Mouse (Mus musculus) NIH3T3 (cell line): ENCODE data around the gene Becn1.

Experiments
- DNase-seq: peaks from one replicate; pipeline ENCODE4 v3.0.0-alpha.2; 2012; ENCODE audit warnings: low read depth

The Becn1 gene

GRCm38 (mm10) chr11:101269577-101270116 is 32.4 kb downstream of the Becn1 start:
- no peak for DNase-seq

DNA sequence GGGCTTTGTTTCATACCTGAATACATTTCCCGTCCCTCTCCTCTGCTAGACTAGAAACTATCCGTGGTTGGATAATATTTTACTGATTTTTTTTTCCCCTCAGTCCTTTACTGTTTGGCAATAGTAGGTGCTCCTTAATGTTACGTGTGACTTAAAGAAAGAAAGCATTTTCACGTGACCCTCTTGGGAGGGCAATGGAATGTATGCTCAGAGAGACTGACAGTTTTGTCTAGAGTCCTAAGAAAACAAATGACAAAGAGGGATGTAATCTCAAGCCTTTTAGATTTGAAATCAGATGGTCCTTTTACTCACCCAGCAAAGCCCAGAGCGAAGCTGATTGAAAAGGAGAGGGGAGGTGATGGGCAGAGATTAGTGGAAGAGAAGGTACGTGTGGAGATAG is 36.2 kb downstream of the Becn1 start:
- DNase-seq = peak; percentile 56

DNA sequence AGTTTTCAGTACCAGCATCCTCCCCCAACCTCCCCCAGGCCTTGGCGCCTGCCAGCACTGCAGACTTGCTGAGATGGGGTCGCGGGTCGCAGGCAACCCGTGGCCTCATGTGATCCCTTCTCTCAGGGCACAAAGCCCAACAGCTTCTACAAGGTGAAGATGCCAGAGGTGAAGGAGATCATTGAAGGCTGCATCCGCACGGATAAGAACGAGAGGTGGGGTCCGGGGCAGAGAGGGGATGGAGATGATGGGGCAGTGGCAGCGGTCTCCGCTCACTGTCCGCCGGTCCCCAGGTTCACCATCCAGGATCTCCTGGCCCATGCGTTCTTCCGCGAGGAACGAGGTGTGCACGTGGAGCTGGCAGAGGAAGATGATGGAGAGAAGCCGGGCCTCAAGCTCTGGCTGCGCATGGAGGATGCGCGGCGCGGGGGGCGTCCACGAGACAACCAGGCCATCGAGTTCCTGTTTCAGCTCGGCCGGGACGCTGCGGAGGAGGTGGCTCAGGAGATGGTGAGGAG is 37.1 kb downstream of the Becn1 start:
- no peak for DNase-seq

GRCm38 (mm10) chr11:101263989-101264280 is 38.2 kb downstream of the Becn1 start:
- no peak for DNase-seq

GRCm38 (mm10) chr11:101263138-101263988 is 38.7 kb downstream of the Becn1 start:
- DNase-seq = no peak

DNA sequence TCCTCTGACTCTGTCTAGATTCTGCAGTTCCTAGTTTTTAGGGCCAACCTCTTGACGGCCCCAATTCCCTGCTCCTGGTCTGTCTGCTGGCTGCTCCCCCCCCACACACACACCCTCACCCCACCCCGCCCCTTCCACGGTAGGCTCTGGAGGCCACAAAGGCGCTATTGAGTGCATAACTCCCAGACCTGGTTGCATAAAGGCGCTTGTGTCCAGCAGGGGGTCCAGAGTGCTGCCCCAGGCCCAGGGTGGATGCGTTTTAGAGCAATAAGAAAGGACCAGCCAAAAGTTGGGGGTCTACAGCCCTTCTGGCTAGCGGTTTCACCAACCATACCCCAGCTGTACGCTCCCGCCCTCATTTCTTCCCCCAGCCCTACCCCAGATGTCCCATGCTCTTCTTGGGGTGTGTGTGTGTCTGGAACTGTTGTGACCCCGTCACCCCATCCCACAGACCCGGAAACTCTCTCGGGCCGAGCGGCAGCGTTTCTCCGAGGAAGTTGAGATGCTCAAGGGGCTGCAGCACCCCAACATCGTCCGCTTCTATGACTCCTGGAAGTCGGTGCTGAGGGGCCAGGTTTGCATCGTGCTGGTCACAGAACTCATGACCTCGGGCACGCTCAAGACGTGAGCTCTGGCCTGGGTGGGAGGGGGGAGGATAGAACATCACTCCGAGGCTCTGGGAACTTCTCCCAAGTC is 39.7 kb downstream of the Becn1 start:
- DNase-seq = no peak

DNA sequence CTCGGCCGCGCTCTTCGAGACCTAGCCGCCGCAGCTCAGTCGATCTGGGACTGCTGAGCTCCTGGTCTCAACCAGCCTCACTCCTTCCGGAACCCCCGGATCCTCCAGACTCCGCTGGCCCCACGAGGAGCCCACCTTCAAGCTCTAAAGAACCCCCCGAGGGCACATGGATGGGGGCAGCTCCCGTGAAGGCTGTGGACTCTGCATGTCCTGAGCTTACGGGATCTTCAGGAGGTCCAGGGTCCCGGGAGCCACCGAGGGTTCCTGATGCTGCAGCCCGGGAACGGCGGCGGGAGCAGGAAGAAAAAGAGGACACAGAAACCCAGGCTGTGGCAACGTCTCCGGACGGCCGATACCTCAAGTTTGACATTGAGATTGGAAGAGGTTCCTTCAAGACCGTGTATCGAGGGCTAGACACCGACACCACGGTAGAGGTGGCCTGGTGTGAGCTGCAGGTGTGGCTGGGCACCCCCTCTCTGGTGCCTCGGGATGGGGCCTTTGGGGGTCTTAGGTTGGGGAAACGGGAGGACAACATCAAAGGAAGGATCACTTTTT is 41.2 kb downstream of the Becn1 start:
- DNase-seq = no peak

- DNase-seq = peak; percentile 84
Measured at GRCm38 (mm10) chr11:101259948-101260825, 41.9 kb downstream of the Becn1 start, which contains the start of gene Wnk4. Wnk4 (plus strand) TSS chr11:101260567.

DNA sequence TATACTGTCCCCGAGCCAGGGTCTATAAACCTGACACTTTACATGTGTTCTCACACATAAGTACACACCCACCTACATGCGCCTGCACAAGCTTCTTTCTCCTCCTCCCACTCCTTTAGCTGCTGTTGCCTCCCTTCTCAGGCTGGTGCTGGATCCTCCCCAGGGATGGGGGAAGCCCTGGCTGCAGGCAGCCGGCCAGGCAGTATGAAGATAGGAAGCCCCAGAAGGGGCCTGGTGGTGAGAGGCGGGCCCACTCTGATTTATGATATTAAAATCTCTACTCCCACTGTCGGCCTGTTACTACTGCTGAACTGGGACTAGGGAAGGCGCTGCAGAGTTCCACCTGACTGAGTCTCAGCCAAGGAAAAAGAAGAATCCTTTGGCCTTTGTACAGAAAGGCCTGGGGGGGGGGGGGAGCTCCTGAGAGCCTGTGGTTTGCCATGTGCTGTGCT is 42.8 kb downstream of the Becn1 start:
- DNase-seq = peak; percentile 93

- peak; percentile 45 for DNase-seq
Measured at GRCm38 (mm10) chr11:101255826-101256775, 46.0 kb downstream of the Becn1 start.

DNA sequence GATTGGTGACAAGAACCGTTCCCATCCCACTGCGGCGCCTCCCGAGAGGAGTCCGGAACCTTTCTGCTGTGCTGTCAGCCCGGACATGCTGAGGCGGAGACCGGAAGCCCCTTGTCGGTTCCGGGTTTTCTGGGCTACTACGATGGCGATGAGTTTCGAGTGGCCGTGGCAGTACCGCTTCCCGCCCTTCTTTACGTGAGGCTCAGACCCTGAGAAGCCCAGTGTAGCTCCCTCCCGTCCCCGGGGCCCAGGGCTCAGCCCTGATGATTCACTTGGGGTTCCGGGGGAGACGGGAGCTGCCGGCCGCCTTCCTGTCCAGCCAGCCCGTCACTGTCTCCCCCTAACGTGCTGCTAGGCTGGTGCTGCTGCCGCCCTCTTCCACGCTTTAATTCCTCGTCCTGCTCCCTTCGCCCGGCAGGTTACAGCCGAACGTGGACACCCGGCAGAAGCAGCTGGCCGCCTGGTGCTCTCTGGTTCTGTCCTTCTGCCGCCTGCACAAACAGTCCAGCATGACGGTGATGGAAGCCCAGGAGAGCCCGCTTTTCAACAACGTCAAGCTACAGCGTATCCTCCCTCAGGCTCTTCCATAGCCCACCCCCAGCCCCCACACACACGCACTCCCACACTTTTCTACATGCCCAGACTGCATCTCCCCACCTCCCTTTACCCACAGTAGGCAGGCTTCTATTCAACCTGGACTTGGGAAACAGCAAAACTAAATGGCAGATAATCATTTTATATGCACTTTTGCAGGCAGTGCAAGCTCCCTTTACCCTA is 48.3 kb downstream of the Becn1 start, which contains the start of gene Vps25:
Gene Vps25 (plus strand): TSS at position 95 of the 777 bp plus-strand sequence.
- peak; percentile 90 for DNase-seq

DNA sequence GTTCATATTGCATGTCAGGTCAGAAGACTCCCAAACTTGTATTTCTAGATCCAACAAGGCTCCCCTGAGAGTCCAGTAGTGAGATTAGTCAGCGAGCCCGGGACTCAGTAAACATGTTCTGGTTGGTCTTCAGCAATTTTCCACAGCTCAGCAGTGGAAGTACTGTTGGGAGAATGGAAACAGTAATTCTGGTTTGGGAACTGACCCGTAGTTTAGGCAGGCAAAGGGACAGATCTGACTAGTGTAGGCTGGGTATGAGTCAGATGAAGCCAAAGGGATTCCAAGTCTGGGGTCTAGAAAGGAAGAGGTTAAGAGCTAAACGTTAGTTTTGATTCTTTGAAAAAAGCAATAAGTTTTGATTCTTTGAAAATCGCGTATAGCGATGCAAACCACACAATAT is 49.1 kb downstream of the Becn1 start:
- peak; percentile 76 for DNase-seq

- DNase-seq = no peak
Measured at GRCm38 (mm10) chr11:101251031-101251430, 51.1 kb downstream of the Becn1 start.

DNA sequence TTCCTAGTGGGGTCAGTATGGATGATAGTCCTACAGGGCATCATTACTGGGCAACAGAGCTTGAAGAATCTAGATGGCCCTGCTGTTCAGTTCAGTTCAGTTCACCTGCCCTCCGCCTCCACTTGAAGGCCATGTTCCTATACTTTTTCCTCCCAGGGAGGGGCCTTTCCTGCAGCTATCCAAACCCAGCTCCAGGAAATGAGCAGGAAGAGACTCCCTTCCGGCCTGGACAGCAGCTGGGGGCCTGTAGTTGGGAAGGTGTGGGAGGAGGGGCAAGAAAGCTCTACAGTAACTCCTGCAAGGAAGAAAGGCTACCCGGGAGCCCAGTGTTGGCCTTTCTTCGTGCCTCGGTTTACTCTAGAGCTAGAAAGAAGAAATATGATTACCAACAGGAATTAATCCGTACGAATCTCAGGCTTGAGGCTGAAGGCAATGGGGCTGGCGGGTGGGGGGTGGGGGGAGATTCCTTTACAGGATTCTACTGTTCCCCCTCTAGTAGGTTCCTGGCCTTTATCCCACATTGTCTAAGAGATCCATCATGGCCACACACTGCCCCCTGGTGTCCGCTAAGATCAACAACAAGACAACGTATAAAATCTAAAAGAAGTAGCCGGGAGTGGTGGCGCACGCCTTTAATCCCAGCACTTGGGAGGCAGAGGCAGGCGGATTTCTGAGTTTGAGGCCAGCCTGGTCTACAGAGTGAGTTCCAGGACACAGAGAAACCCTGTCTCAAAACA is 53.7 kb downstream of the Becn1 start:
- DNase-seq = peak; percentile 80

GRCm38 (mm10) chr11:101247521-101248030 is 54.5 kb downstream of the Becn1 start:
- DNase-seq = no peak

DNA sequence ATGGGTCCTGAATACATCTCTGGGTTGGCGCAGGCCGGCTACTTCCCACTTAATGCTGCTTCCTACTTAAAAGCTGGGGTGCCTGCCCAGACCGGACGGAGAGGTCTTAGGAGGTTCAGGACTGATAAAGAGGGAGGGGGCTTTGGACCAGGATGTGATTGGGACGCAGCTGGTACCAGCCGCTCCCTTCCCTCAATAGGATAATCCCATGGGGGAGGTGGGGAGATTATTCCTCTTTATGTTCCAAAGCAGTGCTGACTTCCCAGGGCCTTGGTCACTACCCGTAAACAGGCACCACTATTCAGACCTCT is 55.4 kb downstream of the Becn1 start:
- no peak for DNase-seq

GRCm38 (mm10) chr11:101245855-101246701 is 56.0 kb downstream of the Becn1 start, which contains the start of gene Ramp2:
Ramp2 (plus strand) TSS chr11:101246028.
- DNase-seq = peak; percentile 69

DNA sequence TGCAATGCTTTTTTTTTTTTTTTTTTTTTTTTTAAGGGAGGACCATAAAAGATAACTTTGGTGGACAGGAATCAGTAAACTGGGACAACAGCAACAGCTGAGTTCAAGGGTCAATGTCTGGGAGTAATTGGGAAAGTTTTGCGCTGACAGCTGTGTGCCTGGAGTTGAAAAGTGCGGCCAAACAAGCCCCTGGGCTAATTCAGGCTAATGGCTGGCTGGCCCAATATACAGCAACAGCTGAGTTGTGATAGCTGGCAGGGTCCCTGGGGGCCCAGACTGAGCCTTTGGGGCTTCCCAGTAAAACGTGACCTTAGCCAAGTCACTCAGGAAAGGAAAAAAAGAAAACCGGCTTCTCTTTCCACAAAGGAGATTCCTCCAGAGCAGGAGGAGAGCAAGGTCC is 57.0 kb downstream of the Becn1 start:
- DNase-seq = no peak
